ENCODE assay signal across 9 mouse cellular contexts in genomic region chr17:47888155-47888455, GRCm38 (mm10). TPM values are rescaled to one million over a fixed set of nuclear protein-coding genes. Genes with fewer than 3 reads are reported as not detected.
DNase-seq lines count a peak whose midpoint lies in the region; ATAC-seq and TF ChIP-seq lines count a peak whose summit lies in the region.
"Had no signal": no experiment of that assay in that cellular context is flagged by ENCODE, and none has a peak within 500 bp of the region (broad histone marks: within the 10 kb centered on the region; RNA-seq: fewer than 3 reads in every experiment).

No protein-coding gene starts in this region.

- TF ChIP-seq EP300 in stomach, postnatal 0 days (optimal IDR thresholded peaks at IDR 0.05) = no peak

- TF ChIP-seq POLR2A in limb, embryonic 14.5 days (IDR thresholded peaks at IDR 0.05; ENCODE audit: borderline replicate concordance, extremely low read depth, insufficient read depth, insufficient read length) = no peak

- WGBS in forebrain, embryonic 14.5 days = 25% methylated on average over 6 of the region's 6 CpGs
- WGBS in limb, embryonic 14.5 days = 18% methylated on average over 6 of the region's 6 CpGs
- WGBS in stomach, postnatal 0 days = 21% methylated on average over 6 of the region's 6 CpGs

- H3K4me3 ChIP-seq in forebrain, embryonic 14.5 days (ENCODE audit: low read depth, low read length) = no peak overlapping the region
- no peak overlapping the region for H3K4me3 ChIP-seq in limb, embryonic 14.5 days (replicated peaks; ENCODE audit: low read length)
- no peak overlapping the region for H3K4me3 ChIP-seq in stomach, postnatal 0 days (ENCODE audit: low read depth, low read length)

- no peak for ATAC-seq in forebrain, embryonic 14.5 days
- peak; percentile 34; the same call in 1 of the 2 replicates for ATAC-seq in limb, embryonic 14.5 days (ENCODE audit: low FRiP score, low read depth)
- ATAC-seq in stomach, postnatal 0 days (ENCODE audit: low FRiP score, low TSS enrichment) = peak; percentile 51

- H3K27ac ChIP-seq in forebrain, embryonic 14.5 days (ENCODE audit: low read depth, low read length) = peak overlapping the region; percentile 87
- 0 out of 2 replicates have a peak overlapping the region, but pooled peaks have one; percentile 1 for H3K27ac ChIP-seq in limb, embryonic 14.5 days (replicated peaks; ENCODE audit: low read depth, low read length)
- H3K27ac ChIP-seq in stomach, postnatal 0 days (replicated peaks) = peak overlapping the region; percentile 89
- H3K27ac ChIP-seq: macrophage had no signal

- no peak overlapping the region for H3K9ac ChIP-seq in forebrain, embryonic 14.5 days (ENCODE audit: low read length)
- no peak overlapping the region for H3K9ac ChIP-seq in limb, embryonic 14.5 days (ENCODE audit: low read depth, low read length, severe bottlenecking)
- H3K9ac ChIP-seq in stomach, postnatal 0 days (ENCODE audit: low read length) = 0 out of 2 replicates have a peak overlapping the region, but pooled peaks have one; percentile 8

- peaks cover 13% of the 10 kb centered on the region for H3K36me3 ChIP-seq in forebrain, embryonic 14.5 days (ENCODE audit: control insufficient read depth, insufficient read depth, low read length)
- H3K36me3 ChIP-seq in limb, embryonic 14.5 days (ENCODE audit: control insufficient read depth, insufficient read depth, low read length) = peaks cover 56% of the 10 kb centered on the region
- H3K36me3 ChIP-seq in stomach, postnatal 0 days (ENCODE audit: control insufficient read depth, insufficient read depth, low read length) = peaks cover 6% of the 10 kb centered on the region; the same call in 1 of the 2 replicates

- DNase-seq in thymus, postnatal 0 days (ENCODE audit: low spot score) = peak; percentile 64
- DNase-seq in thymus, postnatal 25 days = no peak
- no peak for DNase-seq in forebrain, embryonic 14.5 days (ENCODE audit: low spot score)
- no peak for DNase-seq in limb, embryonic 14.5 days (ENCODE audit: low spot score)
- DNase-seq in stomach, postnatal 0 days (ENCODE audit: low spot score) = peak; percentile 62
- DNase-seq in right cerebral cortex, postnatal 10 days (ENCODE audit: low spot score in 2 of 2) = no peak
- no peak for DNase-seq in cerebellum, adult 11-12 months
- DNase-seq: cerebellum, postnatal 25 days had no signal

- no peaks in the 10 kb centered on the region for H3K9me3 ChIP-seq in forebrain, embryonic 14.5 days (replicated peaks; ENCODE audit: control insufficient read depth, low read length)
- no peaks in the 10 kb centered on the region for H3K9me3 ChIP-seq in limb, embryonic 14.5 days (ENCODE audit: control insufficient read depth, low read length)
- H3K9me3 ChIP-seq in stomach, postnatal 0 days (ENCODE audit: control insufficient read depth, low read length) = no peaks in the 10 kb centered on the region

- peaks cover 23% of the 10 kb centered on the region for H3K4me1 ChIP-seq in forebrain, embryonic 14.5 days (ENCODE audit: control insufficient read depth, insufficient read depth, low read length)
- H3K4me1 ChIP-seq in limb, embryonic 14.5 days (ENCODE audit: control insufficient read depth, insufficient read depth, low read length) = peaks cover 14% of the 10 kb centered on the region
- peaks cover 10% of the 10 kb centered on the region; the same call in 1 of the 2 replicates for H3K4me1 ChIP-seq in stomach, postnatal 0 days (replicated peaks; ENCODE audit: control insufficient read depth, insufficient read depth)

- no peak overlapping the region for H3K4me2 ChIP-seq in forebrain, embryonic 14.5 days (ENCODE audit: low read length)
- 0 out of 2 replicates have a peak overlapping the region, but pooled peaks have one; percentile 7 for H3K4me2 ChIP-seq in limb, embryonic 14.5 days (replicated peaks; ENCODE audit: low read depth, low read length, severe bottlenecking)
- H3K4me2 ChIP-seq in stomach, postnatal 0 days (replicated peaks; ENCODE audit: low read depth) = peak overlapping the region; percentile 36; the same call in 1 of the 2 replicates

- H3K27me3 ChIP-seq in forebrain, embryonic 14.5 days (replicated peaks; ENCODE audit: control insufficient read depth, insufficient read depth, low read length) = no peaks in the 10 kb centered on the region
- H3K27me3 ChIP-seq in limb, embryonic 14.5 days (ENCODE audit: control insufficient read depth, insufficient read depth, low read length) = no peaks in the 10 kb centered on the region
- H3K27me3 ChIP-seq in stomach, postnatal 0 days (ENCODE audit: control insufficient read depth, insufficient read depth, low read length) = no peaks in the 10 kb centered on the region

- TF ChIP-seq CTCF in stomach, postnatal 0 days (IDR thresholded peaks at IDR 0.05; ENCODE audit: low read depth) = no peak

RNA-seq across cellular contexts. Expression of gene Foxp4, which starts 36.3 kb away (rescaled TPM):
- 18.0 TPM in 2 replicates for polyA plus RNA-seq in thymus, postnatal 0 days (2015; fragmentation: Nextera tagmentation; extraction: Ambion mirVana)
- 20.3 and 29.9 TPM in 2 replicates for polyA plus RNA-seq in forebrain, embryonic 14.5 days (2014; fragmentation: Nextera tagmentation; extraction: Ambion mirVana)
- polyA plus RNA-seq in limb, embryonic 14.5 days (2012; rRNA removed) = 104 and 165 TPM in 2 replicates
- polyA plus RNA-seq in limb, embryonic 14.5 days (2014; fragmentation: Nextera tagmentation; extraction: Ambion mirVana) = 38.6 and 46.0 TPM in 2 replicates
- 14.6 and 17.9 TPM in 2 replicates for polyA plus RNA-seq in stomach, postnatal 0 days (2015; fragmentation: Nextera tagmentation; extraction: Ambion mirVana)

RNA-seq across cellular contexts. Expression of gene Mdfi, which starts 53.6 kb away (rescaled TPM):
- 3.5 and 3.7 TPM in 2 replicates for polyA plus RNA-seq in thymus, postnatal 0 days (2015; fragmentation: Nextera tagmentation; extraction: Ambion mirVana)
- polyA plus RNA-seq in forebrain, embryonic 14.5 days (2014; fragmentation: Nextera tagmentation; extraction: Ambion mirVana) = 10.4 and 12.4 TPM in 2 replicates
- polyA plus RNA-seq in limb, embryonic 14.5 days (2012; rRNA removed) = 281 and 440 TPM in 2 replicates
- 57.5 and 64.7 TPM in 2 replicates for polyA plus RNA-seq in limb, embryonic 14.5 days (2014; fragmentation: Nextera tagmentation; extraction: Ambion mirVana)
- polyA plus RNA-seq in stomach, postnatal 0 days (2015; fragmentation: Nextera tagmentation; extraction: Ambion mirVana) = 6.2 and 6.3 TPM in 2 replicates
- polyA plus RNA-seq: macrophage had no signal

Comparison
In these comparisons a context has a peak if more than half of its experiments do, and no peak if none do; other contexts are left out.
1. DNase-seq: peak in thymus, postnatal 0 days (single experiment) and stomach, postnatal 0 days (single experiment); none in thymus, postnatal 25 days (single experiment), forebrain, embryonic 14.5 days (single experiment), limb, embryonic 14.5 days (single experiment), right cerebral cortex, postnatal 10 days (0 of 2) and cerebellum, adult 11-12 months (single experiment).
2. H3K27ac ChIP-seq: peak in every context shown above with its lines; median percentile 89 in stomach, postnatal 0 days; 87 in forebrain, embryonic 14.5 days; 1 in limb, embryonic 14.5 days.